ENCODE assay signal across 8 mouse cellular contexts in genomic region chr1:85703245-85704186, GRCm38 (mm10). TPM values are rescaled to one million over a fixed set of nuclear protein-coding genes. Genes with fewer than 3 reads are reported as not detected.
DNase-seq lines count a peak whose midpoint lies in the region; ATAC-seq and TF ChIP-seq lines count a peak whose summit lies in the region.

No protein-coding gene starts in this region.

- TF ChIP-seq CTCF in E14TG2a.4 (conservative IDR thresholded peaks at IDR 0.05; ENCODE audit: low read length), result no peak
- TF ChIP-seq CTCF in stomach, postnatal 0 days (IDR thresholded peaks at IDR 0.05; ENCODE audit: low read depth), result no peak

- H3K4me1 ChIP-seq in E14TG2a.4 (replicated peaks; ENCODE audit: low read depth, low read length), result peaks cover 14% of the 10 kb centered on the region
- no peaks in the 10 kb centered on the region for H3K4me1 ChIP-seq in forebrain, embryonic 14.5 days (ENCODE audit: control insufficient read depth, insufficient read depth, low read length)
- peaks cover 12% of the 10 kb centered on the region for H3K4me1 ChIP-seq in liver, embryonic 15.5 days (replicated peaks)
- no peaks in the 10 kb centered on the region for H3K4me1 ChIP-seq in neural tube, embryonic 11.5 days (ENCODE audit: control insufficient read depth, insufficient read depth, low read length)
- no peaks in the 10 kb centered on the region for H3K4me1 ChIP-seq in stomach, postnatal 0 days (replicated peaks; ENCODE audit: control insufficient read depth, insufficient read depth)

- H3K27ac ChIP-seq in forebrain, embryonic 14.5 days (ENCODE audit: low read depth, low read length), result no peak overlapping the region
- peak overlapping the region; percentile 70 for H3K27ac ChIP-seq in liver, embryonic 15.5 days (replicated peaks)
- H3K27ac ChIP-seq in neural tube, embryonic 11.5 days (ENCODE audit: low read depth, low read length), result no peak overlapping the region
- H3K27ac ChIP-seq in stomach, postnatal 0 days (replicated peaks), result peak overlapping the region; percentile 25; the same call in 1 of the 2 replicates

- H3K36me3 ChIP-seq in E14TG2a.4 (ENCODE audit: insufficient read depth, low read length), result no peaks in the 10 kb centered on the region
- no peaks in the 10 kb centered on the region for H3K36me3 ChIP-seq in forebrain, embryonic 14.5 days (ENCODE audit: control insufficient read depth, insufficient read depth, low read length)
- H3K36me3 ChIP-seq in liver, embryonic 15.5 days (replicated peaks), result no peaks in the 10 kb centered on the region
- no peaks in the 10 kb centered on the region for H3K36me3 ChIP-seq in neural tube, embryonic 11.5 days (ENCODE audit: control insufficient read depth, insufficient read depth, low read length)
- H3K36me3 ChIP-seq in stomach, postnatal 0 days (ENCODE audit: control insufficient read depth, insufficient read depth, low read length), result no peaks in the 10 kb centered on the region

- peak; percentile 72 for ATAC-seq in cerebellum, adult (ENCODE audit: insufficient number of reproducible peaks, low FRiP score, low TSS enrichment)
- peak; percentile 99 for ATAC-seq in forebrain, embryonic 14.5 days
- ATAC-seq in liver, embryonic 15.5 days (ENCODE audit: insufficient read depth), result peak; percentile 90
- peak; percentile 97 for ATAC-seq in neural tube, embryonic 11.5 days (ENCODE audit: insufficient read depth, low FRiP score, low TSS enrichment)
- ATAC-seq in stomach, postnatal 0 days (ENCODE audit: low FRiP score, low TSS enrichment), result peak; percentile 95

- no peak for TF ChIP-seq EP300 in stomach, postnatal 0 days (optimal IDR thresholded peaks at IDR 0.05)

- no peaks in the 10 kb centered on the region for H3K9me3 ChIP-seq in E14TG2a.4 (ENCODE audit: low read length)
- H3K9me3 ChIP-seq in forebrain, embryonic 14.5 days (replicated peaks; ENCODE audit: control insufficient read depth, low read length), result no peaks in the 10 kb centered on the region
- H3K9me3 ChIP-seq in liver, embryonic 15.5 days (replicated peaks), result no peaks in the 10 kb centered on the region
- H3K9me3 ChIP-seq in neural tube, embryonic 11.5 days (ENCODE audit: control insufficient read depth, low read length), result no peaks in the 10 kb centered on the region
- no peaks in the 10 kb centered on the region for H3K9me3 ChIP-seq in stomach, postnatal 0 days (ENCODE audit: control insufficient read depth, low read length)

- intact Hi-C loops in heart, postnatal 10 days (cut with DNase I), result no loop called here

- 28% methylated on average over 22 of the region's 22 CpGs for WGBS in forebrain, embryonic 14.5 days
- 11% methylated on average over 22 of the region's 22 CpGs for WGBS in liver, embryonic 15.5 days (ENCODE audit: insufficient replicate concordance)
- WGBS in neural tube, embryonic 11.5 days, result 22% methylated on average over 22 of the region's 22 CpGs
- WGBS in stomach, postnatal 0 days, result 14% methylated on average over 22 of the region's 22 CpGs

- DNase-seq in forebrain, embryonic 14.5 days (ENCODE audit: low spot score), result peak; percentile 89
- DNase-seq in heart, postnatal 10 days, result peak; percentile 88
- DNase-seq in kidney, postnatal 4 days, result peak; percentile 82 to 88
- peak; percentile 83 for DNase-seq in neural tube, embryonic 11.5 days (ENCODE audit: low spot score)
- peak; percentile 77 for DNase-seq in stomach, postnatal 0 days (ENCODE audit: low spot score)

- peak overlapping the region; percentile 60 for H3K4me3 ChIP-seq in E14TG2a.4 (replicated peaks; ENCODE audit: low read length)
- peak overlapping the region; percentile 26 for H3K4me3 ChIP-seq in forebrain, embryonic 14.5 days (ENCODE audit: low read depth, low read length)
- peak overlapping the region; percentile 40 for H3K4me3 ChIP-seq in liver, embryonic 15.5 days (replicated peaks)
- H3K4me3 ChIP-seq in neural tube, embryonic 11.5 days (ENCODE audit: low read depth, low read length), result peak overlapping the region; percentile 24
- peak overlapping the region; percentile 16; the same call in 1 of the 2 replicates for H3K4me3 ChIP-seq in stomach, postnatal 0 days (ENCODE audit: low read depth, low read length)

- H3K9ac ChIP-seq in forebrain, embryonic 14.5 days (ENCODE audit: low read length), result peak overlapping the region; percentile 44
- H3K9ac ChIP-seq in liver, embryonic 15.5 days, result no peak overlapping the region
- H3K9ac ChIP-seq in neural tube, embryonic 11.5 days (ENCODE audit: low read length), result peak overlapping the region; percentile 12; the same call in 1 of the 2 replicates
- H3K9ac ChIP-seq in stomach, postnatal 0 days (ENCODE audit: low read length), result no peak overlapping the region; the same call in 1 of the 2 replicates

- peaks cover 5% of the 10 kb centered on the region for H3K27me3 ChIP-seq in E14TG2a.4 (ENCODE audit: insufficient read depth, low read length)
- no peaks in the 10 kb centered on the region for H3K27me3 ChIP-seq in forebrain, embryonic 14.5 days (replicated peaks; ENCODE audit: control insufficient read depth, insufficient read depth, low read length)
- no peaks in the 10 kb centered on the region for H3K27me3 ChIP-seq in liver, embryonic 15.5 days
- no peaks in the 10 kb centered on the region for H3K27me3 ChIP-seq in neural tube, embryonic 11.5 days (ENCODE audit: control insufficient read depth, insufficient read depth, low read length)
- no peaks in the 10 kb centered on the region for H3K27me3 ChIP-seq in stomach, postnatal 0 days (ENCODE audit: control insufficient read depth, insufficient read depth, low read length)

- peak overlapping the region; percentile 42 for H3K4me2 ChIP-seq in forebrain, embryonic 14.5 days (ENCODE audit: low read length)
- peak overlapping the region; percentile 74 for H3K4me2 ChIP-seq in liver, embryonic 15.5 days
- peak overlapping the region; percentile 35 for H3K4me2 ChIP-seq in neural tube, embryonic 11.5 days (ENCODE audit: low read depth)
- H3K4me2 ChIP-seq in stomach, postnatal 0 days (replicated peaks; ENCODE audit: low read depth), result peak overlapping the region; percentile 47

RNA-seq across cellular contexts. Expression of gene Sp100, which starts 53.7 kb away (rescaled TPM):
- polyA plus RNA-seq in forebrain, embryonic 14.5 days (2014; fragmentation: Nextera tagmentation; extraction: Ambion mirVana), result 0.32 and 0.37 TPM in 2 replicates
- 10 to 100 TPM in 1 of 2 experiments, 1 to 10 TPM in 1; 7.4 to 10.5 TPM for total RNA-seq in heart, postnatal 10 days (2021)
- polyA plus RNA-seq in liver, embryonic 15.5 days (2015; fragmentation: Nextera tagmentation; extraction: Ambion mirVana), result 5.7 and 6.6 TPM in 2 replicates
- 0.33 and 1.0 TPM in 2 replicates for polyA plus RNA-seq in neural tube, embryonic 11.5 days (2014; fragmentation: Nextera tagmentation; extraction: Ambion mirVana)
- polyA plus RNA-seq in stomach, postnatal 0 days (2015; fragmentation: Nextera tagmentation; extraction: Ambion mirVana), result 3.0 TPM in 2 replicates

Comparison
In these comparisons a context has a peak if more than half of its experiments do, and no peak if none do; other contexts are left out.
1. H3K27ac ChIP-seq: peak in liver, embryonic 15.5 days (single experiment) and stomach, postnatal 0 days (single experiment); none in forebrain, embryonic 14.5 days (single experiment) and neural tube, embryonic 11.5 days (single experiment).
2. H3K9ac ChIP-seq: peak in forebrain, embryonic 14.5 days (single experiment) and neural tube, embryonic 11.5 days (single experiment); none in liver, embryonic 15.5 days (single experiment) and stomach, postnatal 0 days (single experiment).
3. Peak in every context shown above with its lines, with median percentiles within 50 percentile points of each other: H3K4me3 ChIP-seq, ATAC-seq, DNase-seq and H3K4me2 ChIP-seq.